Mouse (Mus musculus): Measurements from ENCODE around the gene Fbxo41.

GRCm38 (mm10) chr6:85510476-85510875 lies 7.7 kb upstream of the Fbxo41 start:
- TF ChIP-seq POLR2A (IDR thresholded peaks at IDR 0.05; ENCODE audit: insufficient read depth, low read depth, low read length) = no peak
- TF ChIP-seq EP300 (IDR thresholded peaks at IDR 0.05; ENCODE audit: insufficient read depth, low read depth, low read length) = no peak
- peak; percentile 38 for TF ChIP-seq CTCF (IDR thresholded peaks at IDR 0.05)

Data from heart, adult 2 months (tissue).